Comparison of ENCODE assay signal across 28 mouse cellular contexts in genomic region chr2:25842758-25843157, GRCm38 (mm10). TPM values are rescaled to one million over a fixed set of nuclear protein-coding genes. Genes with fewer than 3 reads are reported as not detected.
A peak's percentile ranks its signal among the peaks of the same experiment; 100 is the strongest.
DNase-seq lines count a peak whose midpoint lies in the region; ATAC-seq lines count a peak whose summit lies in the region.
"Had no signal": no experiment of that assay in that cellular context is flagged by ENCODE, and none has a peak within 500 bp of the region (broad histone marks: within the 10 kb centered on the region; RNA-seq: fewer than 3 reads in every experiment).

No protein-coding gene starts in this region.

- no peak overlapping the region for H3K4me3 ChIP-seq in forebrain, embryonic 14.5 days (ENCODE audit: low read depth, low read length)
- H3K4me3 ChIP-seq: heart, adult 2 months; hindbrain, embryonic 10.5 days; lung, embryonic 15.5 days; midbrain, embryonic 10.5 days; neural tube, embryonic 12.5 days had no signal

- H3K27me3 ChIP-seq in forebrain, embryonic 14.5 days (replicated peaks; ENCODE audit: control insufficient read depth, insufficient read depth, low read length) = no peaks in the 10 kb centered on the region
- H3K27me3 ChIP-seq: lung, embryonic 15.5 days; neural tube, embryonic 12.5 days had no signal

- H3K36me3 ChIP-seq in forebrain, embryonic 14.5 days (ENCODE audit: control insufficient read depth, insufficient read depth, low read length) = no peaks in the 10 kb centered on the region
- H3K36me3 ChIP-seq: hindbrain, embryonic 10.5 days; lung, embryonic 15.5 days; midbrain, embryonic 10.5 days; neural tube, embryonic 12.5 days had no signal

- peak; percentile 46 for DNase-seq in layer of hippocampus, adult 11-12 months (ENCODE audit: low spot score)
- no peak for DNase-seq in layer of hippocampus, adult 9-10 months (ENCODE audit: low spot score)
- peak; percentile 43 for DNase-seq in brain, adult 2 months (ENCODE audit: low read depth, low spot score)
- DNase-seq in forebrain, embryonic 14.5 days (ENCODE audit: low spot score) = peak; percentile 64
- peak; percentile 31 to 73 for DNase-seq in layer of hippocampus, postnatal 14 days (ENCODE audit: low spot score in 2 of 2)
- DNase-seq in ovary, postnatal 10 days (ENCODE audit: low spot score) = no peak
- DNase-seq: B cell, adult 2 months; cerebellum, adult 8-10 months; gastrocnemius, postnatal 14 days; heart, adult 2 months; kidney, adult 9 months; kidney, postnatal 25 days; thymus, adult 2 months had no signal

- peak overlapping the region; percentile 37; the same call in 1 of the 2 replicates for H3K9ac ChIP-seq in forebrain, embryonic 14.5 days (ENCODE audit: low read length)
- H3K9ac ChIP-seq: liver, embryonic 14.5 days; lung, embryonic 15.5 days; neural tube, embryonic 12.5 days had no signal

- peak overlapping the region; percentile 39; the same call in 1 of the 2 replicates for H3K27ac ChIP-seq in forebrain, embryonic 14.5 days (ENCODE audit: low read depth, low read length)
- H3K27ac ChIP-seq: heart, adult 2 months; hindbrain, embryonic 10.5 days; liver, embryonic 14.5 days; lung, embryonic 15.5 days; macrophage; midbrain, embryonic 10.5 days; neural tube, embryonic 12.5 days had no signal

- H3K4me1 ChIP-seq in forebrain, embryonic 14.5 days (ENCODE audit: control insufficient read depth, insufficient read depth, low read length) = 0 out of 2 replicates have a peak, but pooled peaks cover 4% of the 10 kb centered on the region
- H3K4me1 ChIP-seq: hindbrain, embryonic 10.5 days; lung, embryonic 15.5 days had no signal

- no peak for ATAC-seq in forebrain, embryonic 14.5 days
- ATAC-seq in monocyte, adult 5-6 weeks (replicated peaks; ENCODE audit: insufficient number of reproducible peaks, low FRiP score, low TSS enrichment, poor library complexity, severe bottlenecking) = no peak

- H3K9me3 ChIP-seq in forebrain, embryonic 14.5 days (replicated peaks; ENCODE audit: control insufficient read depth, low read length) = no peaks in the 10 kb centered on the region
- H3K9me3 ChIP-seq: hindbrain, embryonic 10.5 days; lung, embryonic 15.5 days; midbrain, embryonic 10.5 days; neural tube, embryonic 12.5 days had no signal

- no peak overlapping the region for H3K4me2 ChIP-seq in forebrain, embryonic 14.5 days (ENCODE audit: low read length)
- H3K4me2 ChIP-seq: lung, embryonic 15.5 days; neural tube, embryonic 12.5 days had no signal

- 10% methylated on average over 1 of the region's 1 CpGs for WGBS in forebrain, embryonic 14.5 days

RNA-seq across cellular contexts. Expression of gene Sohlh1, which starts 4.3 kb away (rescaled TPM):
- not detected in 2 replicates for polyA plus RNA-seq in forebrain, embryonic 14.5 days (2014; fragmentation: Nextera tagmentation; extraction: Ambion mirVana)
- total RNA-seq in layer of hippocampus, postnatal 14 days (2021) = not detected
- 0.39 TPM in 1 of 3 replicates, not detected in the others for total RNA-seq in monocyte, adult 5-6 weeks (2017)
- total RNA-seq: adrenal gland, postnatal 4 days; gastrocnemius, postnatal 14 days; heart, adult 2 months; left cerebral cortex, adult 8-10 months had no signal
- polyA plus RNA-seq: cortical plate, adult 2 months; embryonic facial prominence, embryonic 11.5 days; heart, adult 2 months; heart, embryonic 16.5 days; hindbrain, embryonic 10.5 days; intestine, embryonic 14.5 days; liver, embryonic 14.5 days; lung, embryonic 15.5 days; macrophage; midbrain, embryonic 10.5 days; neural tube, embryonic 12.5 days had no signal

RNA-seq across cellular contexts. Expression of gene Lcn9, which starts 19.8 kb away (rescaled TPM):
- not detected in 2 replicates for polyA plus RNA-seq in forebrain, embryonic 14.5 days (2014; fragmentation: Nextera tagmentation; extraction: Ambion mirVana)
- not detected for total RNA-seq in layer of hippocampus, postnatal 14 days (2021)
- total RNA-seq in monocyte, adult 5-6 weeks (2017) = not detected in 3 replicates
- total RNA-seq: adrenal gland, postnatal 4 days; gastrocnemius, postnatal 14 days; heart, adult 2 months; left cerebral cortex, adult 8-10 months had no signal
- polyA plus RNA-seq: cortical plate, adult 2 months; embryonic facial prominence, embryonic 11.5 days; heart, adult 2 months; heart, embryonic 16.5 days; hindbrain, embryonic 10.5 days; intestine, embryonic 14.5 days; limb, embryonic 14.5 days; liver, embryonic 14.5 days; lung, embryonic 15.5 days; macrophage; midbrain, embryonic 10.5 days; neural tube, embryonic 12.5 days; stomach, embryonic 16.5 days; thymus, adult 2 months had no signal

RNA-seq across cellular contexts. Expression of gene Kcnt1, which starts 20.8 kb away (rescaled TPM):
- polyA plus RNA-seq in forebrain, embryonic 14.5 days (2014; fragmentation: Nextera tagmentation; extraction: Ambion mirVana) = 3.3 and 5.3 TPM in 2 replicates
- total RNA-seq in layer of hippocampus, postnatal 14 days (2021) = 10 to 100 TPM; 43.8 to 69.9 TPM
- 0.43 TPM in 1 of 3 replicates, not detected in the others for total RNA-seq in monocyte, adult 5-6 weeks (2017)
- polyA plus RNA-seq: macrophage had no signal

RNA-seq across cellular contexts. Expression of gene Glt6d1, which starts 27.1 kb away (rescaled TPM):
- polyA plus RNA-seq in forebrain, embryonic 14.5 days (2014; fragmentation: Nextera tagmentation; extraction: Ambion mirVana) = not detected in 2 replicates
- total RNA-seq in layer of hippocampus, postnatal 14 days (2021) = not detected
- total RNA-seq in monocyte, adult 5-6 weeks (2017) = not detected in 3 replicates
- total RNA-seq: adrenal gland, postnatal 4 days; gastrocnemius, postnatal 14 days; heart, adult 2 months; left cerebral cortex, adult 8-10 months had no signal
- polyA plus RNA-seq: cortical plate, adult 2 months; embryonic facial prominence, embryonic 11.5 days; heart, adult 2 months; heart, embryonic 16.5 days; hindbrain, embryonic 10.5 days; intestine, embryonic 14.5 days; limb, embryonic 14.5 days; liver, embryonic 14.5 days; lung, embryonic 15.5 days; macrophage; midbrain, embryonic 10.5 days; neural tube, embryonic 12.5 days; stomach, embryonic 16.5 days; thymus, adult 2 months had no signal

Comparison
In these comparisons a context has a peak if more than half of its experiments do, and no peak if none do; other contexts are left out.
1. DNase-seq: peak in layer of hippocampus, adult 11-12 months (single experiment), brain, adult 2 months (single experiment), forebrain, embryonic 14.5 days (single experiment) and layer of hippocampus, postnatal 14 days (2 of 2); none in layer of hippocampus, adult 9-10 months (single experiment) and ovary, postnatal 10 days (single experiment).
2. RNA of gene Kcnt1, which starts 20.8 kb away (total RNA-seq): 43.8 to 69.9 TPM in layer of hippocampus, postnatal 14 days; 0.43 TPM in monocyte, adult 5-6 weeks; every median in the first group is over 10 times any median in the second.